Comparison of ENCODE assay signal across 19 mouse cellular contexts in genomic region chr13:47078799-47079198, GRCm38 (mm10). TPM values are rescaled to one million over a fixed set of nuclear protein-coding genes. Genes with fewer than 3 reads are reported as not detected.
A peak's percentile ranks its signal among the peaks of the same experiment; 100 is the strongest.
DNase-seq lines count a peak whose midpoint lies in the region; ATAC-seq and TF ChIP-seq lines count a peak whose summit lies in the region.
"Had no signal": no experiment of that assay in that cellular context is flagged by ENCODE, and none has a peak within 500 bp of the region (broad histone marks: within the 10 kb centered on the region; RNA-seq: fewer than 3 reads in every experiment).

No protein-coding gene starts in this region.

- H3K4me2 ChIP-seq in intestine, postnatal 0 days (replicated peaks; ENCODE audit: low read depth) = no peak overlapping the region
- no peak overlapping the region for H3K4me2 ChIP-seq in intestine, embryonic 15.5 days (replicated peaks)
- H3K4me2 ChIP-seq: embryonic facial prominence, embryonic 12.5 days; forebrain, embryonic 12.5 days; midbrain, embryonic 11.5 days had no signal

- no peak for DNase-seq in spleen, adult 2 months (ENCODE audit: low read depth in 1 of 2, low spot score in 2 of 2)
- no peak for DNase-seq in spleen, adult 12 weeks (ENCODE audit: low spot score)
- peak; percentile 49 for DNase-seq in R1 (ENCODE audit: low read depth, low spot score)
- no peak for DNase-seq in urinary bladder, postnatal 14 days (ENCODE audit: low spot score)
- no peak for DNase-seq in layer of hippocampus, adult 9-11 months
- DNase-seq: adrenal gland, postnatal 36 days; cerebellum, adult 11-12 months; gastrocnemius, postnatal 36 days; heart, postnatal 10 days; kidney, postnatal 4 days; lung, adult 2 months; thymus, postnatal 36 days had no signal

- no peaks in the 10 kb centered on the region for H3K27me3 ChIP-seq in intestine, postnatal 0 days (replicated peaks; ENCODE audit: control insufficient read depth, insufficient read depth, low read length)
- H3K27me3 ChIP-seq in intestine, embryonic 15.5 days (replicated peaks) = no peaks in the 10 kb centered on the region
- no peaks in the 10 kb centered on the region for H3K27me3 ChIP-seq in spleen, adult 2 months (ENCODE audit: control insufficient read depth, insufficient read depth, low read length)
- H3K27me3 ChIP-seq: embryonic facial prominence, embryonic 12.5 days; forebrain, embryonic 12.5 days; Patski had no signal

- no peak for TF ChIP-seq POLR2A in spleen, adult 2 months (IDR thresholded peaks at IDR 0.05; ENCODE audit: low read depth, low read length)

- no peaks in the 10 kb centered on the region for H3K9me3 ChIP-seq in intestine, postnatal 0 days (ENCODE audit: control insufficient read depth)
- H3K9me3 ChIP-seq in intestine, embryonic 15.5 days = no peaks in the 10 kb centered on the region
- H3K9me3 ChIP-seq: embryonic facial prominence, embryonic 12.5 days; forebrain, embryonic 12.5 days had no signal

- peak; percentile 56 for TF ChIP-seq CTCF in intestine, postnatal 0 days (IDR thresholded peaks at IDR 0.05; ENCODE audit: low read depth)
- TF ChIP-seq CTCF in spleen, adult 2 months (IDR thresholded peaks at IDR 0.05; ENCODE audit: extremely low read depth, insufficient read depth, insufficient read length, insufficient replicate concordance) = 0 out of 2 replicates have a peak, but pooled peaks have one; percentile 3

- H3K9ac ChIP-seq in intestine, postnatal 0 days (ENCODE audit: low read depth, low read length) = no peak overlapping the region
- no peak overlapping the region for H3K9ac ChIP-seq in intestine, embryonic 15.5 days
- H3K9ac ChIP-seq: embryonic facial prominence, embryonic 12.5 days; forebrain, embryonic 12.5 days had no signal

- no peak for ATAC-seq in intestine, postnatal 0 days
- no peak for ATAC-seq in intestine, embryonic 15.5 days
- ATAC-seq: inflammation-experienced regulatory T-cells, adult 6 months; Patski had no signal

- H3K4me1 ChIP-seq in intestine, postnatal 0 days (replicated peaks; ENCODE audit: control insufficient read depth, insufficient read depth, low read length) = no peaks in the 10 kb centered on the region
- no peaks in the 10 kb centered on the region for H3K4me1 ChIP-seq in intestine, embryonic 15.5 days (replicated peaks)
- no peaks in the 10 kb centered on the region for H3K4me1 ChIP-seq in spleen, adult 2 months (ENCODE audit: control insufficient read depth, insufficient read depth, insufficient read length)
- H3K4me1 ChIP-seq: embryonic facial prominence, embryonic 12.5 days; forebrain, embryonic 12.5 days had no signal

- no peak overlapping the region for H3K27ac ChIP-seq in intestine, postnatal 0 days (ENCODE audit: low read depth, low read length)
- no peak overlapping the region for H3K27ac ChIP-seq in intestine, embryonic 15.5 days
- H3K27ac ChIP-seq in spleen, adult 2 months (ENCODE audit: insufficient read depth, low read length) = no peak overlapping the region
- H3K27ac ChIP-seq: embryonic facial prominence, embryonic 12.5 days; forebrain, embryonic 12.5 days had no signal

- no peak overlapping the region for H3K4me3 ChIP-seq in intestine, postnatal 0 days (ENCODE audit: low read depth, low read length)
- no peak overlapping the region for H3K4me3 ChIP-seq in intestine, embryonic 15.5 days (replicated peaks)
- no peak overlapping the region for H3K4me3 ChIP-seq in spleen, adult 2 months (ENCODE audit: extremely low read depth, insufficient read depth, insufficient read length)
- H3K4me3 ChIP-seq: embryonic facial prominence, embryonic 12.5 days; forebrain, embryonic 12.5 days had no signal

- WGBS in intestine, postnatal 0 days = 83% methylated on average over 5 of the region's 5 CpGs
- 69% methylated on average over 5 of the region's 5 CpGs for WGBS in intestine, embryonic 15.5 days
- WGBS in spleen, adult 2 months = 83% methylated on average over 5 of the region's 5 CpGs

- peaks cover 52% of the 10 kb centered on the region for H3K36me3 ChIP-seq in intestine, postnatal 0 days (ENCODE audit: control insufficient read depth, insufficient read depth)
- peaks cover 4% of the 10 kb centered on the region; the same call in 1 of the 2 replicates for H3K36me3 ChIP-seq in intestine, embryonic 15.5 days
- peaks cover 22% of the 10 kb centered on the region for H3K36me3 ChIP-seq in spleen, adult 2 months (ENCODE audit: control insufficient read depth, insufficient read depth, low read length)

RNA-seq across cellular contexts. Expression of gene Dek, which starts 27.2 kb away (rescaled TPM):
- 115 and 120 TPM in 2 replicates for polyA plus RNA-seq in intestine, postnatal 0 days (2015; fragmentation: Nextera tagmentation; extraction: Ambion mirVana)
- 210 and 251 TPM in 2 replicates for polyA plus RNA-seq in intestine, embryonic 15.5 days (2015; fragmentation: Nextera tagmentation; extraction: Ambion mirVana)
- polyA plus RNA-seq in spleen, adult 2 months (2012; rRNA removed) = 37.8 and 50.5 TPM in 2 replicates

RNA-seq across cellular contexts. Expression of gene Tpmt, which starts 34.3 kb away (rescaled TPM):
- polyA plus RNA-seq in intestine, postnatal 0 days (2015; fragmentation: Nextera tagmentation; extraction: Ambion mirVana) = 21.6 and 21.9 TPM in 2 replicates
- polyA plus RNA-seq in intestine, embryonic 15.5 days (2015; fragmentation: Nextera tagmentation; extraction: Ambion mirVana) = 24.1 and 24.2 TPM in 2 replicates
- polyA plus RNA-seq in spleen, adult 2 months (2012; rRNA removed) = 0.52 and 0.57 TPM in 2 replicates

RNA-seq across cellular contexts. Expression of gene Kdm1b, which starts 35.5 kb away (rescaled TPM):
- 6.7 and 7.2 TPM in 2 replicates for polyA plus RNA-seq in intestine, postnatal 0 days (2015; fragmentation: Nextera tagmentation; extraction: Ambion mirVana)
- 11.0 and 11.1 TPM in 2 replicates for polyA plus RNA-seq in intestine, embryonic 15.5 days (2015; fragmentation: Nextera tagmentation; extraction: Ambion mirVana)
- 5.3 and 7.3 TPM in 2 replicates for polyA plus RNA-seq in spleen, adult 2 months (2012; rRNA removed)

RNA-seq across cellular contexts. Expression of gene Rnf144b, which starts 43.7 kb away (rescaled TPM):
- polyA plus RNA-seq in intestine, postnatal 0 days (2015; fragmentation: Nextera tagmentation; extraction: Ambion mirVana) = 1.7 and 2.0 TPM in 2 replicates
- 0.87 and 1.0 TPM in 2 replicates for polyA plus RNA-seq in intestine, embryonic 15.5 days (2015; fragmentation: Nextera tagmentation; extraction: Ambion mirVana)
- polyA plus RNA-seq in spleen, adult 2 months (2012; rRNA removed) = 4.5 and 4.6 TPM in 2 replicates

Comparison
In these comparisons a context has a peak if more than half of its experiments do, and no peak if none do; other contexts are left out.
1. RNA of gene Tpmt, which starts 34.3 kb away (polyA plus RNA-seq): 24.1 to 24.2 TPM in intestine, embryonic 15.5 days and 21.6 to 21.9 TPM in intestine, postnatal 0 days; 0.52 to 0.57 TPM in spleen, adult 2 months; every median in the first group is over 10 times any median in the second.